Mouse (Mus musculus): Measurements from ENCODE around the gene Kcnmb4.

Gene Kcnmb4

DNA sequence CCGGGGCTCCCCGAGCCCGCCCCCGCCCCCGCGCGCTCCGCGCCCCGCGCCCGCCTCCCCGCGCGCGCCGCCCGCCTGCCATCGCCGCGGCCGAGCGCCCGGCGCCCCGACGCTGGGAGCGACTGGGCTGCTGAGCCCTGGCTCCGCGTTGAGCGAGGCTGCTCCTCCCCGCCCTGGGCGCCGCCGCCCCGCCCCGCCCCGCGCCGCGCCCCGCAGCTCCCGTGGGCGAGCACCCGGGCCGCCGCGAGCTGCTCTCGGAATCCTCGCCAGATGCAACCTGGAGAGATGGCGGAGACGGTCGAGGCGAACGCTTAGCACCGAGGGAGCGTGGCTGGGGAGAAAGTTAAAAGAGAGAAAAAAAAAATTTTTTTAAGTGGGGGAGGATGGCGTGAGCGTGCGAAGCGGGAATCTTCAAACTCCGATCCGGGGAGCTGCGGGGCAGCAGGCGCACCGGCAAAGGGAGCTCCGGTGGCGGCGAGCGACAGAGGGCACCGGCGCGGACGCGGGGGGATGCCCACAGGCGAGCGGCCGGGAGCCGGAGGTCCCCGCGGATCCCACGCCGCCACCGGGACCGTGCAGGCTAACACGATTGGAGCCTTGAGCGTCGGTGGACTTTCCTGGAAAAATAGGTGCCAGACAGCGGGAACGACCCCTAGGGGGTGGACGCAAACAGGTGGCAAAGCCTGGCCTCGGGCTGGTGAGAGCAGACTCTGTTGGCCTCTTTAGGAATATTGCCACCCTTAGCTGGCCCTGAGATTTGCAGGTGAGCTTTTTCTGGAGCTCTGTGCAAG, at the start of gene Kcnmb4:
TSS of gene Kcnmb4 (minus strand) at position 120 of the 791 bp plus-strand sequence.
- DNase-seq (ENCODE audit: low spot score), result peak; percentile 11

DNA sequence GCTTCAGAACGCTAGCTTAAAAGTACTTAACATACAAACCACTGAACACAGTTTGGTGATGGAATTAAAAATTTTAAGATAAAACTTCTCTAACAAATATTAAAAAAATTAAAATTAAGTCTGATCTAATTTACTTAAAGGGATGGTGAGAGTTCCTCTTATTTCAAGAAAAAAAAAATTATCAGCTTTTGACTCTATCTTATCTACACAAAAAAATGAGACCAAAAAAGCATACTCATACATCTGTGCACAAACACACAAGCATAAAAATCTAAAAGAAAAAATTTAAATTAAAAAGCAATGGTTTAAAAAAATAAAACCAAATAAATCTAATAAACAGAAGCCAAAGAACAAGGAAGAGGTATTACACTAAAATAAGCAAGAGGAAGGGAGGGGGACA, 45.9 kb upstream of the Kcnmb4 start:
- no peak for DNase-seq (ENCODE audit: low spot score)

GRCm38 (mm10) chr10:116515590-116515989, 41.9 kb upstream of the Kcnmb4 start:
- no peak for DNase-seq (ENCODE audit: low spot score)

DNA sequence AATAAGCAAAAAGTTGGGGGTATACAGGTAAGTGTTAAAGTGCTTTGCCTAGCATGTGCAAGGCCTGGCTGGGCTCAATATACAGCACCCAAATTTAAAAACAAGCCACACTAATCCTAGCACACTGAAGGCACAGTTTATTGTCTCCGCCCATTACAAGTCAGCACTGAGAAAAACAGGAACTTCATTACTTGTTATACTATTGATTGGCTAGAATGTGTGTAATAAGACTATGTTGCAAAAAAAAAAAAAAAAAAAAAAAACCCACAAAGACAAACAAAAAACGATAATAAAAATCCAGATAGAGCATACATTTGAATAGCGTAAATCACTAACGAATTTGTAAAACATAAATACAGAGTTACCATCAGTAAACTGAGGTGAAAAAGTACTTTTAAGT, 41.5 kb upstream of the Kcnmb4 start:
- DNase-seq (ENCODE audit: low spot score), result no peak

GRCm38 (mm10) chr10:116513254-116513635, 39.6 kb upstream of the Kcnmb4 start:
- no peak for DNase-seq (ENCODE audit: low spot score)

- DNase-seq (ENCODE audit: low spot score), result no peak
These were observed 39.0 kb upstream of the Kcnmb4 start for GRCm38 (mm10) chr10:116512521-116513253.

DNA sequence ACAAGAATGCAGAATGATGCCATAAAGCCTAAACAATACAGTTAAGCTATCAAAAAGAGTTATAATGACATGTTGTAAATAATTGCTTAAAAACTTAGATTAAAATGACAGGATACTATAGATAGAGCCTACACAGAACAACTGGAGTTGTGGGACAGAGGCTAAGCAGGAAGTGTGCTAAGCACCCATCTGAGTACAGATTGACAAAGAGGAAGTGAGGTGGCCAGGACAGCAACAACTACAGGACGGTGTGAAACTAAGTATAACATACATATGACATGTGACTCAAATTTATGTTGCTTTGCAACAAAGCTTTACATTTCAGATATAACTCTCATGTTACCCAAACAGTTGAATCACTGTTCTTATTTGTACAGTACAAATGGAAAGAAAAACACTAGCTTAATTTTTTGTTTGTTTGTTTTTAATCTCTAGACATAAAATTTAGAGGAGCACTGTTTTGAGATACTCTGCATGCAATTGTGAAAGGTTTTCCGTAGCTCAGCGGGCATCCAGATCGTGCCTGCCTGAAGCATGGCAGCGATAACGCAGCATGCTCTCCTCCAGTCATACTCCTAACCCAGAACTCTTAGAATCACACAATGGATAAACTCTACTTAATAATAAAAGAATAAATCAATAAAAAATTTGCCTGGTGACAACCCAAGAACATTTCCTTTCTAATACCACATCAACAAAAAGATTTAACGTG, 31.8 kb upstream of the Kcnmb4 start:
- no peak for DNase-seq (ENCODE audit: low spot score)

DNA sequence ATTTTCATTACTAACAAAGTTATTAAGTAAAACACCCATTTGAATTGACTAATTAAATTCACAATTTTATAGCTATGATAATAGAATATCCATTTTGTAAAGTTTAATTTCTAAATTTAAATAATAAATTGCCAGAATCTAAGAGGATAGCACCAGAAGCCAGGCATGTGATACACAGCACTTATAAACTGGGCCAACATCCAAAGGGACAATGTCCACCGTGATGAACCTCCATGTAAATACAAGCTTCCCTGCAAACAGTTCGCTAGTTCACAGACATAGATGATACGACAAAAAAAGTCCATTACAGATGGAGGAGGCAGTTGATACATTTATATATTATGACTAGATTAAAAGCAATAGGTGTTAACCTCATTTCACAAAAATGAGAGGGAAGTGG, 19.1 kb upstream of the Kcnmb4 start:
- DNase-seq (ENCODE audit: low spot score), result no peak

GRCm38 (mm10) chr10:116486895-116487747, 13.4 kb upstream of the Kcnmb4 start:
- DNase-seq (ENCODE audit: low spot score), result no peak

GRCm38 (mm10) chr10:116481917-116482316, 8.2 kb upstream of the Kcnmb4 start:
- no peak for DNase-seq (ENCODE audit: low spot score)

- no peak for DNase-seq (ENCODE audit: low spot score)
These were observed 7.3 kb upstream of the Kcnmb4 start for GRCm38 (mm10) chr10:116480988-116481387.

DNA sequence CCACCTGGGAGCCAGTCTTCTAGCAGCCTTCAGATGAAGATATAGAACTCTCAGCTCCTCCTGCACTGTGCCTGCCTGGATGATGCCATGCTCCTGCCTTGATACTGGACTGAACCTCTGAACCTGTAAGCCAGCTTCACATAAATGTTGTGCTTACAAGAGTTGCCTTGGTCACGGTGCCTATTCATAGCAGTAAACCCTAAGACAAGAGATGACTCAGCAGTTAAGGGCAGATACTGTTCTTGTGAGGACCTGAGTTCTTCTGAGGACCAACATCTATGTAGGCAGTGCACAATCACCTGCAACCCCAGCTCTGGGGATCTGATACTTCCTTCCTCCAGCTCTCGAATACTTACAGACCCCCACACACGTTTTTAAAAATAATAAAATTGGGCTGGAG, 2.9 kb upstream of the Kcnmb4 start:
- DNase-seq (ENCODE audit: low spot score), result no peak

- no peak for DNase-seq (ENCODE audit: low spot score)
These were observed 2.0 kb upstream of the Kcnmb4 start for GRCm38 (mm10) chr10:116475725-116476124.

DNA sequence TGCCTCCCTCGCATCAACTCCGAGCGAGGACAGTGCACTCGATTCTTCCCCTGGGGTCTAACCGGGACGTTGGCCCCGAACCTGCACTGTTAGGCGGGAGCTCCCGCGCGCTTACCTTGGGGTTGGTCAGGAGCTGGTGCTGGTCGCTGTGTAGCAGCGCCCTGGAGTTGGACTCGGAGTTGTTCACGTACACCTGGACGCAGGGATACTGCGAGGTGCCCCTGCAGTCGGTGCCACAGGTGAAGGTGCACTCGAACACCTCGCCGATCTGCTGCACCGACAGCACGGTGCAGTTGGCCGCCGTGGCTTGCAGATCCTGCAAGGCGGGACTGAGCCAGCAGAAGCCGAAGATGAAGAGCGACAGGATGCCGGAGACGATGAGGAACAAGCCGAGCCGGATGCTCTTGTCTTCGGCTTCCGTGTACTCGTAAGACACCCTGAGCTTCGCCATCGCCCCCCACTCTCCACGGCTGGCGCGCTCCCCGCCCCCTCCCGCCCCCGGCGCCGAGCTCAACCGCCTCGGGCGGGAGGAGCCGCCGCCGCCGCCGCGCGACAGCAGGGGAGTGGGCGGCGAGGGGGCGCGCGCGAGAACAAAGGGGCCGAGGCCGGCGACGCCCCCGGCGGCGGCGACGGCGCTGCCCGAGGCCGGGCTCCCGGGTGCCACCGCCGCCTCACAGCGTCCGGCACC, 463 bp downstream of the Kcnmb4 start:
- DNase-seq (ENCODE audit: low spot score), result peak; percentile 14

GRCm38 (mm10) chr10:116472579-116472978, 1.1 kb downstream of the Kcnmb4 start:
- DNase-seq (ENCODE audit: low spot score), result no peak

GRCm38 (mm10) chr10:116470306-116470925, 3.3 kb downstream of the Kcnmb4 start:
- DNase-seq (ENCODE audit: low spot score), result no peak

- DNase-seq (ENCODE audit: low spot score), result no peak
These were observed 5.6 kb downstream of the Kcnmb4 start for GRCm38 (mm10) chr10:116468094-116468493.

DNA sequence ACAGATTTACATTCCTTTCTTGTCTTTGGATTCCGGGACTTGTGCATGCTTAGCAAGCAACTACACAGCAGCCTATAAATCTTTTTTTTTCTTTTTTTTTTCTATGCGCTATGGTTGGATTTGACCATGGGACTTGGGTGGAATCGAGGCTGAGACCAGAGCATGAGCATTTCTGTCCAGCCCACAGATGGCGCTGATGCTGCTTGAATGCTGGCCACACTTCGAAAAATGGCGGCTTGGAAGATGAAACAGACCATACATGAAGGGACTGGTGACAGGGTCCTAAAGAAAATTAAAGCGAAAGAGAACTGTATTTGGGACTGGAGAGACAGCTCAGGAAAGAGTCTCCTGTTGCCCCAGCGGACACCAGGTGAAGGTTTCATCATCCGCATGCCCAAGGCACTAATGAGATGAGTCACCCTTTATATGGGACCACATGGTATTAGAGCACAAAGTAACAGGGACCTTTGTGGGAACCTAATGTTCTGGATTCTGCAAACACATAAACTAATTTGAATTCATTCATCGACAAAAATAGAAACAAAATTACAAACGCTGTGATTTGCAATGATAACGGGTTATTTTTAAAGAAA, 9.8 kb downstream of the Kcnmb4 start:
- no peak for DNase-seq (ENCODE audit: low spot score)

DNA sequence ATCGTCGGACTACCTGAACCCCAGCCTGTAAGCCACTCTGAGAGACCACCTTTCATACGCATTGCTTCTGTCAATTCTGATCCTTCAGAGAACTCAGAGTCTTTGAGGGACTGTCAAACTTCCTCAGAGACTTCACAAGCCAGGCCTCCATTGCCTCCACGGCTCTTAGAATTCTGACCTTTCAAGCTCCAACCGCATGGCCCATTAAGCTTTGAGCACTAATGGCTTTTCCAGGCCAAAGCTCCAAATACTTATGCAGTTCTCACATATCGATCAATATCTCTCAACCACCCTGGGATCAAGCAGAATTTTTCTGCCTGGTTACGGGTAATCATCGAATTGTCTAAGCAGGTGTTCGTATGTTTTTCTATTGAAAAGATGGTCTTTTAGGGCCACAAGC, 12.2 kb downstream of the Kcnmb4 start:
- no peak for DNase-seq (ENCODE audit: low spot score)

DNA sequence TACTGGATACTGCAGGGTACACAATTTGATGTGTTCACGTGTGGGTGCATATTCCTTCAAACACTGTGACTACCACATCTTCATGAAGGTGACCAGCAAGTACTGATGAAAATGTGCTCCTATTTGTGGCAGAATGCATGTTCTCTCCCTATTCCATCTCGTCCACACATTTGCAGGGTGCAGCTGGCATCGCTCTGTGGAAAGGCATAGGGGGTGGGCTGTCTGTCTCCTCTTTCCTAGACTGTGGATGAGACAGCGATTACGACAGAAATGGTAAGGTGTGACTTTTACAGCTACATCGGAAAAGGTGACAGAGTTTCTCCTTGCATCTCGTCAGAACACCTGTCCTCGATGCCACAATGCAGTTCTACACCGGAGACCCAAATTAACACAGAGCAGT, 14.9 kb downstream of the Kcnmb4 start:
- no peak for DNase-seq (ENCODE audit: low spot score)

Data from ovary, postnatal 14 days (tissue).